Mouse (Mus musculus) megakaryocyte, adult 5-6 weeks (primary cell): ENCODE results near the gene Myo10. TPM values are rescaled to one million over a fixed set of nuclear protein-coding genes. Genes with fewer than 3 reads are reported as not detected.

ENCODE experiments used
- ATAC-seq: 2 replicates; pipeline ENCODE4 v1.8.0; 2016; ENCODE audit warnings: mild to moderate bottlenecking, inconsistent platforms; ENCODE audit not compliant: poor library complexity, severe bottlenecking
- total RNA-seq, 2 experiments: library from RNA; stranded (forward) in 1 of 2; stranded (reverse) in 1 of 2; fragments of 153-499, 151-499 nt in 1 of 2; fragments of 221-1000, 200-1000 nt in 1 of 2; gene quantifications; 2 replicates each; pipeline versions ENCODE4 v1.2.3 to v1.2.4; 2015 to 2017

The Myo10 gene
- total RNA-seq, 2 experiments from 2014 or later = 0.91 to 1.2 TPM

DNA sequence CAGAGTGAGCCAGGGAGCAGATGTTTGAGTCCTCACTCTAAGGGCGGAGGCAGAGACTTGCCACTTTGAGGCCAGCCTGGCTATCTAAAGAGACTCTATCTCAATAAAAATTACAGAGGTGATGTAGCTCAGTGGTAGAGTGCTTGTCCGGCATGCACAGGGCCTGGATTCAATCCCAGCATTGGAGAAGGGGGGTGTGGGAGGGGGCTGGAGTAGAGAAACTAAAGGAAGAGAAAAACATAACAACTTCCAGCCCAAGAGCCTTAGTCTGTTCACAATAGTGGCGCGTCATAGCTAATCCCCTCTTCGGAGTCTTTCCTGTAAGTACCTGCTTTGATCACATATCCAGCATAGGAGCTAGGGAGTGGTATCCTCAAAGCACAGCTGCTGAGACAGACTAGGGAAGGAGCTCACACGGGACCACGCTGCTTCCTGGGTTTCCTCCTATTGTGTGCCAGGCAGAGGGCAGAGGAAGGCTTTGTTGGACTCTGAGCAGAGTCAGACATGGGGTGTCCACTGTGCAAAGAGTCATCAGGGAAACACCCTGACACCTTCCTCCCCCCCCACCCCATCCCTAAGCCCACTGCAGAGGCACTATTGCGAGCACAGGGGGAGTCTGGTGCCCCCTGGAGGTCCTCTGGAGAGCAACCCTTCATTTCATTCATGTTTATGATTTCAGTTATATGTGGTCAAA, 169.5 kb downstream of the Myo10 start:
- ATAC-seq = no peak

DNA sequence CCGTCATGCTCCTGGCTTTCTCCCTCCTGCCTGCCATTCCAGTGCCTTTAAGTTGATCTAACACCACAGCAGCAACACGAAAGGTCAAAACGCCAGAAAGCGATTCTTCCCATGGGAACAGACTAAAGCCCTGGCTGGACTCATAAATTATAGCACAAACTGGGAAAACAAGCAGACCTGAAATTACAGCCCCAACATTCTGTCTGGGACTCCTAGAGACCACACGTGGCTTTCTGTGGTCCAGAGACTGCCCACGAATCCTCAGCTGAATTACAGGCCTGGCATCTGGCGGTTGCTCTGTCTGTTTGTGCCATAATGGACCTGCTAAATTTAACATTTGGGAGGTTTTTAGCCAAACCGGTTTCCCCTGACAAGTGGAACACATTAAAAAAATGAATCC, 171.8 kb downstream of the Myo10 start:
- no peak for ATAC-seq

GRCm38 (mm10) chr15:25795496-25795895, 173.2 kb downstream of the Myo10 start:
- ATAC-seq = no peak

DNA sequence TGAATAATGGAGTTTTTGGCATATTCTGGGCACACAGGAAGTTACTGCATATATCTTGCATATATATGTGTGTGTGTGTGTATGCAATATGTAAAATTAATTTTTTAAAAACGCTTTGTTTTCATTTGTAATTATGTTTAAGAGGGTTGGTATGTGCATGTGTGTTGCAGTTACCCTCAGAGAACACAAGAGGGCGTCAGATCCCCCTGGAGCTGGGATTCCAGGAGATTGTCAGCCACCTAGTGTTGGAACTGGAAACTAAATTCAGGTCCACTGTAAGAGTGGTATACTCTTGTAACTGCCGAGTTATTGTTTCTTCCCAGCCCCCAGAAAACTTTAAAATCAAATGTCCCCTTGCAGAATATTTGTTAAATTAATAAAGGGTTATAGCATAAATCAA, 174.0 kb downstream of the Myo10 start:
- peak; percentile 85 for ATAC-seq

DNA sequence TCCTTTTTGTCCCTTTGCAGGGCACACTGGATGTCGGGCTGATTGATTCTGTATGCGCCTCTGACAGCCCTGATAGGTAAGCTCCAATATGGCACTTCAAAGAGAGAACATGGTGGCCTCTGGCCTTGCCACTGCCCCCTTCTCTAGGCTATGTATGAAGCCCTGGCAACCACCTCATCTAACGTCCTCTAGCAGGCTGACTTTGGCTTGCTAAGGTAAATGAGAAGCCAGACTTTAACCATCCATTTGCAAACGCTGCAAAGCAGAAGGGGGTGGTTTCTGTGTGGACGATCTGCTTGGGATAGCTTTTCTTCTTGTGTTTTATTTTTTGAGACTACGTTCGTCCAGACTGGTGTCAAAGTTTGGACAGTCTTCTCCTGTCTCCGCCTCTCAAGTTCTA, 174.9 kb downstream of the Myo10 start:
- ATAC-seq = no peak

DNA sequence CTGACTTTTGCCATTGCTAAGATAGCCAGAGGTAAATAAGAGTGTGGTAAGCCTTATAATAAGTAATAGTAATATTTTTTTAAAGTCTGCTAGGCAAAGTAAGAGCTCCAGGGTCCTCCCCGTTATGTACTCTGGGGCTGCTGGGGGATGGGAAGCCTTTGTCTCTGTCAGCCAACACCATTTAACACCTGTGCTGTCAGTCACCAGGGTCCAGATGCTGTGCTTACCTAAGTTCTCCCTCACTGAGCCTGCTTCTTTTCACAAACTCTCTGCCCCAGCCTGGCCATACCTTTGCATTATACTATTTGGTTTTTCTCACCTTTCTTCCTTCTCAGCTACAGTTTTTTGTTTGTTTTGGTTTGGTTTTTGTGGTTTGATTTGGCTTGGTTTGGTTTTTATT, 175.6 kb downstream of the Myo10 start:
- no peak for ATAC-seq

GRCm38 (mm10) chr15:25801726-25802125, 179.4 kb downstream of the Myo10 start:
- no peak for ATAC-seq

- no peak for ATAC-seq
Observed at GRCm38 (mm10) chr15:25802194-25802593, 179.9 kb downstream of the Myo10 start.

DNA sequence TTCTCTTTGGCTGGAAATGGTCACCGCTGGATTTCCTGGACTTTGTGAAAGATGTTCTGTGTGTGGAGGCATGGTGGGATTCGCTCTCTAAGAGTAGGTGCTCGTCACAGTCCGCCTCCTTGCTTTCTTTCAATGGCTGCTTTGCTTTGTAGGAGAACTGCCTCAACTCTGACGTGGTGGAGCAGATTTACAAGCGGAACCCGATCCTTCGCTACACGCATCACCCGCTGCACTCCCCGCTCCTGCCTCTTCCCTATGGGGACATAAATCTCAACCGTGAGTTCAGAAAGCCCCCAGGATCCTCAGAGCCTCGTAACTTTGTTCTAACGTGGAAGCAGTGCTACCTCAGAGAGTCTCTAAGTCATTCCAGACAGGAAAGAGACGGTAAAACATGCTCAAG, 180.8 kb downstream of the Myo10 start:
- ATAC-seq = no peak

GRCm38 (mm10) chr15:25805336-25806110, 183.2 kb downstream of the Myo10 start:
- peak; percentile 84 for ATAC-seq

- no peak for ATAC-seq
Observed at GRCm38 (mm10) chr15:25806363-25806762, 184.0 kb downstream of the Myo10 start.

DNA sequence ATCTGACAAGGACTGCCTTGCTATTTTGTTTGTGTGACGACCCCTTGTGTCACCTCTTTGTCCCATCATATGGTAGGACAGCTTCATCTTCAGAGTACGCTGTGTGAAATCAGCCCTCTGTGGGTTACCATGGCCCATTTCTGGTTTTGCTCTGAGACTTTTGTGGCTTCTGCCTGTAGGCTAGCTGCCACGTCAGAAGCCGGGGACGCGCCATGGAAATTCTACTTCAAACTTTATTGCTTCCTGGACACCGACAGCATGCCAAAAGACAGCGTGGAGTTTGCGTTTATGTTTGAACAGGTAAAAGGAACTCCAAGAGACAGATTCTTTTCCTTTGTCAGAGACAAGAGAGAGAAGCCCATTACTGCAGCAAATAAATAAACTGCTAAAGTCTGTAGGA, 184.6 kb downstream of the Myo10 start:
- ATAC-seq = no peak

- no peak for ATAC-seq
Observed at GRCm38 (mm10) chr15:25808677-25809460, 186.5 kb downstream of the Myo10 start.

DNA sequence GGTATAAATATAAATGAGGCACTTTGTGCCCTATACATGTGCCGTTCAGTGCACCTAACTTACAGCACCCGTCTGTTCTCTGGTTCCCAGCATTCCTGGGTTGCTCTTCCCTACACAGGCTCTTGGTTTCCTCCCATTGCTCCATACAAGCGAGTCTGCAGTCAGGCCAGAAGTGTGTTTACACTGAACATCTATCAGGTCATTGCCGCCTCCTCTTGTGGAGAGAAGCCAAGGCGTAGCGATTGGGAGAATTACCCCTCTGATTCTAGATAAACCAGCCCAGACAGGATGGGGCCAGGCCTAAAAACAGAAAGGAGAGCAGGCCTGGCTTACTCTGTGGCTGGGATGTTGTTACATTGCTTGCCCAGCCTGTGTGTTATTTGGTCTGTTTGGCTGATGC, 187.3 kb downstream of the Myo10 start:
- ATAC-seq = no peak

GRCm38 (mm10) chr15:25811834-25812250, 189.5 kb downstream of the Myo10 start:
- ATAC-seq = peak; percentile 79

- no peak for ATAC-seq
Observed at GRCm38 (mm10) chr15:25812479-25812878, 190.2 kb downstream of the Myo10 start.

DNA sequence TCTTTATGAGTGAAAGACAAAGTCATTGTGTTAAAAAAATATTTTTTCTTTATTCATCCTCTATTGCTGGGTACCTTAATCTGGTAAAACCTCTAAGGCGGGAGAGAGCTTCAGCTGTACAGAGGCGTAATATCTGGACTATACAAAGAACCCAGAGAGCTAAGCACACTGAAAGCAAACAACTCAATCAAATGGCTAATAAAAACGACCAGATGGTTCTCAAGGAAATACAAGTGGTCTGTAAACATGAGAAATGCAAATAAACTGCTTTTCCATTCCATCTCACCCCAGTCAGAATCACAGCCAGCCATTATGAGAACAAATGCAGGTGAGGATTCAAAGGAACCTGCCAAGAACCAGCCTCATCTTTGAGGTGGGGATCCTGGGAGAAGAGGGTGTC, 192.2 kb downstream of the Myo10 start:
- no peak for ATAC-seq

- no peak for ATAC-seq
Observed at GRCm38 (mm10) chr15:25817191-25817590, 194.9 kb downstream of the Myo10 start.

DNA sequence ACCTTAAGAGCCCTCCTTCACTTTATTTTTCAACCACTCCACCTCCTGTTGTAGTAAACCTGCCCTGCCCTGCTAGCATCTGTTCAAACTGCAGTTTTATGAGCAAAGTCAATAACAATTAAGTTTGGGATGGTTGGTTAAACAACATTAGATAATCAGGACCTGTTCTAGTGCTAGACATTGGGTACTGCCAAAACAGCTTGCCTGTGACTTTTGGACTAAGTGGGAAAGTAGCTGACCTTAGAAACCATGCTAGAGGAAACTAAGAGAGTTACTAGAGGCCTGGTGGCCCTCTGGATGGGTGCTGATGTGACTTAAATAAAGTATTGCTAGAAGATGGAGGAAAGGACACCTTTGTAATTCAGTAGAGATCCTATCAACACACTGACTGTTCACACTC, 199.7 kb downstream of the Myo10 start:
- ATAC-seq = no peak

GRCm38 (mm10) chr15:25822656-25823055, 200.3 kb downstream of the Myo10 start:
- no peak for ATAC-seq

- ATAC-seq = no peak
Observed at GRCm38 (mm10) chr15:25826531-25826961, 204.2 kb downstream of the Myo10 start.

DNA sequence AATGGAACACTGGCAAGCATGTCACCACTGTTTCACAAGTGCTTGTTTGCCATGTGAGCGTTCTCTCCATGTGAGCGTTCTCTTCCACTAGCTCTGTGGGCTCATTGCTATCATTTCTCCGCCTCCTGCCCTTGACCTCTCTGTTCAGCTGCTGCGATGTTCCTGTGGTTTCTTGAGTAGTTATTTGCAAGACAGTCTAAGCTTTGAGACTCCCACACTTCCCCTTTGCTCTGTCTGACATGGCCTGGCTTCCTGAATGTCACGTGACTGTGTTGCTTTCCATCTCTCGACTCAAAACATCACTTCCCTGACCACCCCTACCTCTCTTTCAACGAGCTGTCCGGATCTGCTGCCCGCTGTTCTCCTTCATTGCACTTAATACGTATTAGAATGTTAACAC, 206.1 kb downstream of the Myo10 start:
- ATAC-seq = peak; percentile 79
